Mouse (Mus musculus): Measurements from ENCODE around the gene Unc13b.

Gene Unc13b

GRCm38 (mm10) chr4:43217997-43218396, 159.2 kb downstream of the Unc13b start:
- DNase-seq (ENCODE audit: low spot score) = no peak

- no peak for DNase-seq (ENCODE audit: low spot score)
These were observed 173.1 kb downstream of the Unc13b start for GRCm38 (mm10) chr4:43231821-43232220.

- no peak for DNase-seq (ENCODE audit: low spot score)
These were observed 174.2 kb downstream of the Unc13b start for GRCm38 (mm10) chr4:43232985-43233384.

- no peak for DNase-seq (ENCODE audit: low spot score)
These were observed 174.7 kb downstream of the Unc13b start for GRCm38 (mm10) chr4:43233489-43233888.

GRCm38 (mm10) chr4:43236898-43237297, 178.1 kb downstream of the Unc13b start:
- DNase-seq (ENCODE audit: low spot score) = no peak

- no peak for DNase-seq (ENCODE audit: low spot score)
These were observed 182.0 kb downstream of the Unc13b start for GRCm38 (mm10) chr4:43240716-43241115.

- DNase-seq (ENCODE audit: low spot score) = no peak
These were observed 185.3 kb downstream of the Unc13b start for GRCm38 (mm10) chr4:43244022-43244421.

- no peak for DNase-seq (ENCODE audit: low spot score)
These were observed 187.0 kb downstream of the Unc13b start for GRCm38 (mm10) chr4:43245776-43246175.

GRCm38 (mm10) chr4:43248026-43248425, 189.3 kb downstream of the Unc13b start:
- DNase-seq (ENCODE audit: low spot score) = no peak

GRCm38 (mm10) chr4:43248909-43249308, 190.2 kb downstream of the Unc13b start:
- no peak for DNase-seq (ENCODE audit: low spot score)

GRCm38 (mm10) chr4:43251269-43251668, 192.5 kb downstream of the Unc13b start:
- DNase-seq (ENCODE audit: low spot score) = no peak

GRCm38 (mm10) chr4:43257040-43257439, 198.3 kb downstream of the Unc13b start:
- DNase-seq (ENCODE audit: low spot score) = no peak

- DNase-seq (ENCODE audit: low spot score) = no peak
These were observed 199.8 kb downstream of the Unc13b start for GRCm38 (mm10) chr4:43258556-43258955.

GRCm38 (mm10) chr4:43259435-43259834, 200.7 kb downstream of the Unc13b start:
- no peak for DNase-seq (ENCODE audit: low spot score)

GRCm38 (mm10) chr4:43260096-43260495, 201.3 kb downstream of the Unc13b start:
- no peak for DNase-seq (ENCODE audit: low spot score)

GRCm38 (mm10) chr4:43262821-43263220, 204.1 kb downstream of the Unc13b start:
- DNase-seq (ENCODE audit: low spot score) = no peak

- no peak for DNase-seq (ENCODE audit: low spot score)
These were observed 207.4 kb downstream of the Unc13b start for GRCm38 (mm10) chr4:43266146-43266545.

- DNase-seq (ENCODE audit: low spot score) = no peak
These were observed 208.0 kb downstream of the Unc13b start, which contains the start of gene Atp8b5 for GRCm38 (mm10) chr4:43266623-43267322. TSS of gene Atp8b5 (plus strand) at chr4:43267159.

- no peak for DNase-seq (ENCODE audit: low spot score)
These were observed 208.5 kb downstream of the Unc13b start for GRCm38 (mm10) chr4:43267323-43267658.

GRCm38 (mm10) chr4:43285476-43285875, 226.7 kb downstream of the Unc13b start:
- DNase-seq (ENCODE audit: low spot score) = no peak

- DNase-seq (ENCODE audit: low spot score) = no peak
These were observed 228.6 kb downstream of the Unc13b start for GRCm38 (mm10) chr4:43287305-43287704.

- no peak for DNase-seq (ENCODE audit: low spot score)
These were observed 235.2 kb downstream of the Unc13b start for GRCm38 (mm10) chr4:43294001-43294400.

- DNase-seq (ENCODE audit: low spot score) = no peak
These were observed 251.1 kb downstream of the Unc13b start for GRCm38 (mm10) chr4:43309696-43310338.
